Mouse (Mus musculus) spleen, adult 2 months (tissue): ENCODE data around the gene Olfr1025-ps1. TPM values are rescaled to one million over a fixed set of nuclear protein-coding genes. Genes with fewer than 3 reads are reported as not detected.

Source experiments
- DNase-seq, 2 experiments: peaks; one replicate each; pipeline versions ENCODE4 v3.0.0 to v3.0.0-alpha.2; 2012 to 2021; ENCODE audit warnings: low spot score in 2 of 2, low read depth in 1 of 2
- H3K27ac ChIP-seq: fragments of 200-500 bp; 2 replicates; pipeline ENCODE4 v1.5.1; 2012; ENCODE audit warnings: low read length, inconsistent platforms; ENCODE audit not compliant: insufficient read depth
- H3K27me3 ChIP-seq: fragments of 200-500 bp; 2 replicates; pipeline ENCODE4 v1.6.1; 2012; ENCODE audit warnings: mild to moderate bottlenecking, moderate library complexity, low read length, inconsistent platforms; ENCODE audit not compliant: control insufficient read depth, insufficient read depth
- H3K36me3 ChIP-seq: fragments of 200-500 bp; 2 replicates; pipeline ENCODE4 v1.6.1; 2012; ENCODE audit warnings: mild to moderate bottlenecking, low read length, inconsistent platforms; ENCODE audit not compliant: control insufficient read depth, insufficient read depth
- H3K4me1 ChIP-seq: fragments of 200-500 bp; 2 replicates; pipeline ENCODE4 v1.6.1; 2011; ENCODE audit warnings: inconsistent platforms; ENCODE audit not compliant: control insufficient read depth, insufficient read depth, insufficient read length
- H3K4me3 ChIP-seq: fragments of 200-500 bp; 2 replicates; pipeline ENCODE4 v1.5.1; 2011; ENCODE audit warnings: mild to moderate bottlenecking, inconsistent platforms; ENCODE audit not compliant: insufficient read depth, insufficient read length; ENCODE audit errors: extremely low read depth
- CTCF ChIP-seq: fragments of 200-500 bp; IDR thresholded peaks from 2 replicates; pipeline ENCODE4 v1.5.1; 2011; ENCODE audit warnings: mild to moderate bottlenecking, inconsistent platforms; ENCODE audit not compliant: insufficient read depth, insufficient read length, insufficient replicate concordance; ENCODE audit errors: extremely low read depth
- POLR2A ChIP-seq: fragments of 200-500 bp; IDR thresholded peaks from 2 replicates; pipeline ENCODE4 v1.6.1; 2011; ENCODE audit warnings: low read depth, low read length, inconsistent platforms
- WGBS: fragments of 180-500 bp; shearing (Covaris S2); methylation state at CpG from one replicate; pipeline ENCODE4 v1.1.7; 2018; 5-methylcytosine and 5-hydroxymethylcytosine counted together
- polyA plus RNA-seq: library from polyadenylated mRNA; depleted of rRNA; stranded (reverse); fragments of >200 nt; gene quantifications from 2 replicates; pipeline ENCODE4 v1.2.3, GENCODE M21; 2012; rRNA removed

The Olfr1025-ps1 gene
- not detected in 2 replicates for polyA plus RNA-seq

DNA sequence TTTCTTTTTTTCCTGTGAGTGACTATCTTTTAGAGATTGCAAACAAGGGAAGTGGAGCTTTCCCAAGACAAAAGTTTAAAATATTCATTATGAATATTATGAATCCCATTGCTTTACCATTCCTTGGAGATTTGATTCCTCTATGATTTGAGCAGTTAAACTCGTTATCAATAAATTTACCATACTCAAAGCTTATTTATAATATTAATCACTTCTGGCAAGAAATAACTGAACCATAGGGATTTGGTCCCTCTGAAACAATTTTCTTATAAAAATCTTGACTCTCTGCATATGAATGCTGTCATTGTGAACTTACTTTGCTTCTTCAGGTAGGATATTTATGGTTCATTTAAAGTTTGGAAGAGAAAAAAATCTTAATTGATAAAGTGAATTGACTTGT is at the start of gene Olfr1025-ps1:
Gene Olfr1025-ps1 (plus strand): TSS at position 301 of the 400 bp plus-strand sequence.
- 49% methylated on average over 1 of the region's 1 CpGs for WGBS
- Histone ChIP-seq H3K4me3 (no peak within 1 kb of the TSS), H3K4me1 (no peaks in the 10 kb centered on the region), H3K36me3 (no peaks in the 10 kb centered on the region), H3K27ac (no peak within 1 kb of the TSS), H3K27me3 (no peaks in the 10 kb centered on the region)
- TF ChIP-seq CTCF (no peak), POLR2A (no peak)
- DNase-seq: no peak

DNA sequence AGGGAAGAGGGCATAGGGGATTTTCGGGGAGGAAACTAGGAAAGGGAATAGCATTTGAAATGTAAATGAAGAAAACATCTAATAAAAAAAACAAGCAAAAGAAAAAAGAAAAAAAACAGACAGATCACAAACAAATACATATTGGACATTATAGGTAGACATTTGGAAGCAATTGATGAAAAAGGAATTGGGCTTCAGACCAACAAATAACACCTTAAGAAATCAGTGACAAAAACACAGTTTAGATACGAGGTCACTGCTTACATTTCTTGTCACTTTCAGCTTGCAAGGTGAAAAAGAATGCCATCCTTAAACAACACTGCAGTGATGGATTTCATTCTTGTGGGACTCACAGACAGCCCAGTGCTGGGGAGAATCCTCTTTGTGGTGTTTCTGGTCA is 46.7 kb upstream of the Olfr1025-ps1 start, which contains the start of gene Olfr1022:
Gene Olfr1022 (plus strand): TSS at position 301 of the 400 bp plus-strand sequence.
- Histone ChIP-seq H3K27ac (no peak within 1 kb of the TSS), H3K36me3 (no peaks in the 10 kb centered on the region), H3K4me1 (no peaks in the 10 kb centered on the region), H3K27me3 (no peaks in the 10 kb centered on the region), H3K4me3 (no peak within 1 kb of the TSS)
- TF ChIP-seq POLR2A (no peak), CTCF (no peak)
- DNase-seq: no peak
- WGBS: 58% methylated on average over 2 of the region's 2 CpGs

DNA sequence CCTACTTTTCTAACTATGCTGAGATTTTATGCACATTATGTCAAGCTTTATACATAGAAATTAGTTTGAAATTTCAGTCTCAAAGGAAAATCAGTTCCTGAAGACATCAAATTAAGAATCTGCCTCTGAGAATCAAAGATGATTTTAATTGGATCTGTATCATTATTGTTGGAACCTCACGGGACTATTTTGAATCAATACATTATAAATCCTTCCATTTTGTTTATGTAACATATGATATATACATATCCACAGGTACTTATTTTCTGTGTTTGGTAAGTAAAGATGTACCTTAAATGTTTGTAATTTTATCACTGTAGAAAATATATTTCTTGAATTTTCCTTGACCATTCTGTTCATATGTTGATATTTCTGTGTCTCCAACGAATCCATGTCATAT is 29.7 kb upstream of the Olfr1025-ps1 start, which contains the start of gene Olfr1023:
Gene Olfr1023 (plus strand): TSS at position 301 of the 400 bp plus-strand sequence.
- Histone ChIP-seq H3K4me3 (no peak within 1 kb of the TSS), H3K4me1 (no peaks in the 10 kb centered on the region), H3K36me3 (no peaks in the 10 kb centered on the region), H3K27ac (no peak within 1 kb of the TSS), H3K27me3 (no peaks in the 10 kb centered on the region)
- 52% methylated on average over 2 of the region's 2 CpGs for WGBS
- no peak for DNase-seq
- TF ChIP-seq POLR2A: no peak
- no peak for TF ChIP-seq CTCF

DNA sequence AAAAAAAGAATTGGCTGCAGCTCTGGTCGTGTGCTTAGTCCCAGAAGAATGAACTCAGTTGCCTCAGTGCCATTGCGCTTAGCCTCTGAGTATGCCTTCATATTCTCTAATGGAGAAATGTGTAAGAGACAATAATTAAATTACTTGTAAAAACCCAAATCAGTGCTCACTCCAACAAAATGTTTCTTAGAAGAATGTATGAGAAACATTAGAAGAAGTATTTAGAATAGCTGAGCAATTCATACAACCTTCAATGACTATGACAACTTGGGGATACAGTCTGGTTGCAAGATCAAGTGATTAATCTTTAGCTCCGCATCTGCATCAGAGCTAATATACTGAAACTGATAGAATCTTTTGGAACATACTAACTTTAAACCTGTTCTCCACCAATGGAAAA is 10.0 kb upstream of the Olfr1025-ps1 start, which contains the start of gene Olfr1024:
Gene Olfr1024 (minus strand): TSS at position 101 of the 400 bp plus-strand sequence.
- Histone ChIP-seq H3K4me3 (no peak within 1 kb of the TSS), H3K36me3 (no peaks in the 10 kb centered on the region), H3K4me1 (no peaks in the 10 kb centered on the region), H3K27me3 (no peaks in the 10 kb centered on the region), H3K27ac (no peak within 1 kb of the TSS)
- no peak for DNase-seq
- TF ChIP-seq POLR2A (no peak), CTCF (no peak)
- WGBS: 86% methylated on average over 3 of the region's 3 CpGs

DNA sequence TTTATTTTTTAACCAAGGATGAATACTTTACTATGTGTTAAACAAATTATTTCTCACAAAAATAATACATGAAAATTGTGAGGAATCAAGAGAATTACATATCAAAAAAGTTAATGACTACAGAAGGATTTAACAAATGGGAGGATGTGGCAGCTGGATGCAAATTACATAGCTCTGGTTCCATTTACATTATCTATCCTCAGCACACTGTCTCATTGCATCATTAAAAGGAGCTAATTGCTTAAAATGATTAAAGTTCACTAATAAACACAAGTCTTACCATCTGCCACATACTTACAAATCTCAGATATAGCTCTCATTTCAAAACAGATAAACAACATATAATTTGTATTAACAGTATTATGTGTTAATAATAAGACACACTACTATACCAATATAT is 1.8 kb upstream of the Olfr1025-ps1 start:
- Histone ChIP-seq H3K4me3 (no peak overlapping the region), H3K4me1 (no peaks in the 10 kb centered on the region), H3K36me3 (no peaks in the 10 kb centered on the region), H3K27me3 (no peaks in the 10 kb centered on the region), H3K27ac (no peak overlapping the region)
- TF ChIP-seq POLR2A (no peak), CTCF (no peak)
- no peak for DNase-seq

DNA sequence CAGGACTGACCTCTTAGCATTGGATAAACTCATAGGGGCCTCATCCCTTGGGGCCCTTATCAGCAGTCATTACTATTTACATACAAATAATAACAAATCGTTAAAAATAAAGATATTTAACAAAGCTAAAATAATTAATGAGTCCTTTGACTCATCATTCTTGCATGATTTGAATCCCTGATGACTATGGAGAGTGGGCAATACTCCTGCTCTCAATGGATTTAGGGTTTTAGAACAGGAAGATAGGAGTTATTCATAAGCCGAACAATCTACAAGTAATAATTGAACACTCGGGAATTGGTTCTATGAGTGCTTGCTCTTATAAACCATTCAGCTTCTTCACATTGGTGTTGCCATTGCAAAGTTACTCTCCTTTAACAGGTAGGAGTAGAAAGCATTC is 6.3 kb downstream of the Olfr1025-ps1 start, which contains the start of gene Olfr1026:
Gene Olfr1026 (plus strand): TSS at position 301 of the 400 bp plus-strand sequence.
- no peaks in the 10 kb centered on the region for H3K27me3 ChIP-seq
- 87% methylated on average over 3 of the region's 3 CpGs for WGBS
- no peak for TF ChIP-seq CTCF
- TF ChIP-seq POLR2A: no peak
- no peak within 1 kb of the TSS for H3K4me3 ChIP-seq
- DNase-seq: no peak
- H3K27ac ChIP-seq: no peak within 1 kb of the TSS
- H3K4me1 ChIP-seq: no peaks in the 10 kb centered on the region
- no peaks in the 10 kb centered on the region for H3K36me3 ChIP-seq

DNA sequence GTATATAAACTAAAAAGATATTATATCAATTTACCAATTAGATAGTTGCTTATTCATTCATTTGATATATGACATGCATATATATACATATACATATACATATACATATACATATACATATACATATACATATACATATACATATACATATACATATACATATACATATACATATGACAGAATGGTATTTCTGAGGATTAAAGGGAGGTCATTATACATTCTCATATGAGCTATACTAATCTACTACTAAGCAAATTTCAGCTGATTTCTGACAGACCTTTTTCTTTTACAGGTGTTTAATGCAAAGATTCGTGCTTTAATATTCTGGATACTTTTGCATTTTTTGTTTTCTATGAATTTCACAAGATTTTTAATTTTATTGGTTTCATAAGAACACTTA is 35.1 kb downstream of the Olfr1025-ps1 start, which contains the start of gene Olfr1028:
Gene Olfr1028 (plus strand): TSS at position 301 of the 400 bp plus-strand sequence.
- DNase-seq: no peak
- Histone ChIP-seq H3K27me3 (no peaks in the 10 kb centered on the region), H3K27ac (no peak within 1 kb of the TSS), H3K4me3 (no peak within 1 kb of the TSS), H3K36me3 (no peaks in the 10 kb centered on the region), H3K4me1 (no peaks in the 10 kb centered on the region)
- TF ChIP-seq CTCF (no peak), POLR2A (no peak)
- 52% methylated on average over 1 of the region's 1 CpGs for WGBS

Other genes with a start within 250 kb of the Olfr1025-ps1 start
- gene Olfr1006, start 236.4 kb upstream of the Olfr1025-ps1 start, polyA plus RNA-seq: not detected in 2 replicates
- not detected in 2 replicates for gene Olfr1008, start 225.8 kb upstream of the Olfr1025-ps1 start, polyA plus RNA-seq
- gene Olfr1009, start 199.8 kb upstream of the Olfr1025-ps1 start, polyA plus RNA-seq: not detected in 2 replicates
- gene Olfr1012, start 152.4 kb upstream of the Olfr1025-ps1 start, polyA plus RNA-seq: not detected in 2 replicates
- not detected in 2 replicates for gene Olfr1013, start 148.1 kb upstream of the Olfr1025-ps1 start, polyA plus RNA-seq
- not detected in 2 replicates for gene Olfr1014, start 142.5 kb upstream of the Olfr1025-ps1 start, polyA plus RNA-seq
- not detected in 2 replicates for gene Olfr1015, start 133.2 kb upstream of the Olfr1025-ps1 start, polyA plus RNA-seq
- gene Olfr1016, start 112.6 kb upstream of the Olfr1025-ps1 start, polyA plus RNA-seq: not detected in 2 replicates
- not detected in 2 replicates for gene Olfr1018, start 96.7 kb upstream of the Olfr1025-ps1 start, polyA plus RNA-seq
- not detected in 2 replicates for gene Olfr1019, start 69.7 kb upstream of the Olfr1025-ps1 start, polyA plus RNA-seq
- gene Olfr1020, start 68.2 kb upstream of the Olfr1025-ps1 start, polyA plus RNA-seq: not detected in 2 replicates
- gene Olfr1022, start 46.6 kb upstream of the Olfr1025-ps1 start, polyA plus RNA-seq: not detected in 2 replicates
- gene Olfr1023, start 29.6 kb upstream of the Olfr1025-ps1 start, polyA plus RNA-seq: not detected in 2 replicates
- gene Olfr1024, start 10.1 kb upstream of the Olfr1025-ps1 start, polyA plus RNA-seq: not detected in 2 replicates
- gene Olfr1026, start 6.4 kb downstream of the Olfr1025-ps1 start, polyA plus RNA-seq: not detected in 2 replicates
- gene Olfr1028, start 35.2 kb downstream of the Olfr1025-ps1 start, polyA plus RNA-seq: not detected in 2 replicates
- not detected in 2 replicates for gene Olfr1029, start 58.7 kb downstream of the Olfr1025-ps1 start, polyA plus RNA-seq
- not detected in 2 replicates for gene Olfr1030, start 64.1 kb downstream of the Olfr1025-ps1 start, polyA plus RNA-seq
- gene Olfr1031, start 75.1 kb downstream of the Olfr1025-ps1 start, polyA plus RNA-seq: not detected in 2 replicates
- gene Olfr1032, start 90.3 kb downstream of the Olfr1025-ps1 start, polyA plus RNA-seq: not detected in 2 replicates
- 0.28 and 0.30 TPM in 2 replicates for gene Olfr1033, start 105.4 kb downstream of the Olfr1025-ps1 start, polyA plus RNA-seq
- 0.06 and 0.11 TPM in 2 replicates for gene Olfr1034, start 130.7 kb downstream of the Olfr1025-ps1 start, polyA plus RNA-seq
- gene Olfr1036, start 158.8 kb downstream of the Olfr1025-ps1 start, polyA plus RNA-seq: not detected in 2 replicates
- not detected in 2 replicates for gene Olfr1037, start 172.2 kb downstream of the Olfr1025-ps1 start, polyA plus RNA-seq
- gene Olfr1039, start 220.7 kb downstream of the Olfr1025-ps1 start, polyA plus RNA-seq: not detected in 2 replicates
- not detected in 2 replicates for gene Olfr1040, start 231.5 kb downstream of the Olfr1025-ps1 start, polyA plus RNA-seq
- not detected in 2 replicates for gene Olfr1042, start 246.6 kb downstream of the Olfr1025-ps1 start, polyA plus RNA-seq